Mouse (Mus musculus) limb, embryonic 10.5 days (tissue): ENCODE data around the gene Nmt1. TPM values are rescaled to one million over a fixed set of nuclear protein-coding genes. Genes with fewer than 3 reads are reported as not detected.

Source experiments
- DNase-seq: peaks from one replicate; pipeline ENCODE4 v3.0.0-alpha.2; 2017; ENCODE audit warnings: low spot score
- H3K27ac ChIP-seq: fragments of 300-500 bp; sonication (generic); 2 replicates; pipeline ENCODE4 v1.5.1; 2016; ENCODE audit warnings: mild to moderate bottlenecking
- H3K27me3 ChIP-seq: fragments of 300-500 bp; sonication (generic); 2 replicates; pipeline ENCODE4 v1.6.1; 2016; ENCODE audit warnings: low read depth, mild to moderate bottlenecking; ENCODE audit not compliant: poor library complexity, severe bottlenecking
- H3K36me3 ChIP-seq: fragments of 300-500 bp; sonication (generic); 2 replicates; pipeline ENCODE4 v1.6.1; 2016; ENCODE audit warnings: mild to moderate bottlenecking, moderate library complexity
- H3K4me1 ChIP-seq: fragments of 300-500 bp; sonication (generic); 2 replicates; pipeline ENCODE4 v1.6.1; 2016
- H3K4me3 ChIP-seq: fragments of 300-500 bp; sonication (generic); 2 replicates; pipeline ENCODE4 v1.5.1; 2016; ENCODE audit warnings: mild to moderate bottlenecking, moderate library complexity
- H3K9me3 ChIP-seq: fragments of 300-500 bp; sonication (generic); replicated peaks from 2 replicates; pipeline ENCODE4 v1.6.1; 2016; ENCODE audit warnings: mild to moderate bottlenecking
- WGBS: fragments of 180-500 bp; shearing (Covaris S2); methylation state at CpG from one replicate; pipeline ENCODE4 v1.1.7; 2016; 5-methylcytosine and 5-hydroxymethylcytosine counted together
- polyA plus RNA-seq: library from polyadenylated mRNA; unstranded; fragments of >200 nt; fragmentation: Nextera tagmentation; extraction: Ambion mirVana; gene quantifications from 2 replicates; pipeline ENCODE4 v1.2.1, GENCODE M21; 2016

Gene Nmt1
- polyA plus RNA-seq, 1 experiment from 2014 or later = 60.5 TPM

DNA sequence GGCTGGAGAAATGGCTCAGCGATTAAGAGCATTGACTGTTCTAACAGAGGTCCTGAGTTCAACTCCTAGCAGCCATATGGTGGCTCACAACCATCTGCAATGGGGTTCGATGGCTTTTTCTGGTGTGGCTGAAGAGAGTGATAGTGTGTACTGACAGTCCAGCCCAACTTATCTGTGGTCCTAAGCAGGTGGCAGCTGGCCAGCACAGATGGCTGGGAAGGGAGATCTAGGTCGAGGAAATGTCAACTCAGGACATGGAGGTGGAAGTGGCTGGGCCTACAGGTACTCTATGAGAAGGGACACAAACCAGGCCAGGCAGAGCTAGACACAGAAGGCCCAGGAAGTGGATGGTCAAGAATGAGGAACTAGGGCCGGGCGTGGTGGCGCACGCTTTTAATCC lies 48.0 kb downstream of the Nmt1 start:
- Histone ChIP-seq H3K4me1 (peaks cover 22% of the 10 kb centered on the region), H3K27me3 (peaks cover 35% of the 10 kb centered on the region), H3K36me3 (peaks cover 9% of the 10 kb centered on the region), H3K4me3 (no peak overlapping the region), H3K9me3 (no peaks in the 10 kb centered on the region), H3K27ac (no peak overlapping the region)
- WGBS = 97% methylated on average over 7 of the region's 7 CpGs
- no peak for DNase-seq

DNA sequence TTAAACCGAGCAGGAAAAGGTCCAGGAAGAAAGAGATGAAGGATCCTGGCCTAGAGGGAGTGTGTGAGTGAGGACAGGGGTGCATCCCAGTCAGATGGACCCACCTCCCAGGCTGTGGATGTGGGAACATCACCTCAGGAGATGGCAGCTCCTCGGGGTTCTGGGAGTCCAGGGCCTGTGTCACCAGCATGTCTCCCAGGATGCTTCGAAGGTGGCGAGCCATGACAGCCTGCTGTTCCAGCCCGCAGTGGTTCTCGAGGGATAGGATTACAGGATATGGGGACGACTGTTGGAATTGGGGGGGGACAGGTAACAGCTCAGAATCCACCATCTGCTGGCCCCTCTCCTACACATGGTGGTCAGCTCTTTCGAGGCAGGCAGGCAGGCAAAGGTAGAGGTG lies 48.6 kb downstream of the Nmt1 start:
- Histone ChIP-seq H3K4me3 (no peak overlapping the region), H3K4me1 (peaks cover 25% of the 10 kb centered on the region), H3K9me3 (no peaks in the 10 kb centered on the region), H3K27ac (no peak overlapping the region), H3K36me3 (0 out of 2 replicates have a peak, but pooled peaks cover 4% of the 10 kb centered on the region), H3K27me3 (peaks cover 41% of the 10 kb centered on the region)
- WGBS = 80% methylated on average over 8 of the region's 8 CpGs
- no peak for DNase-seq

DNA sequence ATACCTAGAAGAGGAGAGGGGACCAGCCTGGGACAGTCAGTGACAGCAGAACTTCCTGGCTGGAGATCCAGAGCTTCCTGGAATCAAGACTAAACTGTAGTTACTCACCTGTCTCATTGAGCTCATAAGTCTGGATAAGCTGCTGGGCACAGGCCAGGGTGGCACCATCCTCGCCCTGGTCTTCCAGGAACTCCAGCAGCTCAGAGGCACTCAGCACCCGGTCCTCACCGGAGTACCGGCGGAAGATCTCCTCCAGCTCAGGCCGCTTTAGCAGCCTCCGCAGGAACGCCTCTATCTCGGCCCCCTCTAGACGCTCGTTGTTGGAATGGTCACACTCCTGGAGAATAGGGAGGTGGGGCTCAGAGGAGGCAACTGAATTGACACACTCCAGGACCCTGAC lies 50.1 kb downstream of the Nmt1 start:
- DNase-seq = no peak
- WGBS = 87% methylated on average over 11 of the region's 11 CpGs
- H3K36me3 ChIP-seq = no peaks in the 10 kb centered on the region
- no peaks in the 10 kb centered on the region for H3K9me3 ChIP-seq
- peaks cover 56% of the 10 kb centered on the region for H3K27me3 ChIP-seq
- H3K4me3 ChIP-seq = no peak overlapping the region
- H3K27ac ChIP-seq = no peak overlapping the region
- peaks cover 25% of the 10 kb centered on the region for H3K4me1 ChIP-seq

DNA sequence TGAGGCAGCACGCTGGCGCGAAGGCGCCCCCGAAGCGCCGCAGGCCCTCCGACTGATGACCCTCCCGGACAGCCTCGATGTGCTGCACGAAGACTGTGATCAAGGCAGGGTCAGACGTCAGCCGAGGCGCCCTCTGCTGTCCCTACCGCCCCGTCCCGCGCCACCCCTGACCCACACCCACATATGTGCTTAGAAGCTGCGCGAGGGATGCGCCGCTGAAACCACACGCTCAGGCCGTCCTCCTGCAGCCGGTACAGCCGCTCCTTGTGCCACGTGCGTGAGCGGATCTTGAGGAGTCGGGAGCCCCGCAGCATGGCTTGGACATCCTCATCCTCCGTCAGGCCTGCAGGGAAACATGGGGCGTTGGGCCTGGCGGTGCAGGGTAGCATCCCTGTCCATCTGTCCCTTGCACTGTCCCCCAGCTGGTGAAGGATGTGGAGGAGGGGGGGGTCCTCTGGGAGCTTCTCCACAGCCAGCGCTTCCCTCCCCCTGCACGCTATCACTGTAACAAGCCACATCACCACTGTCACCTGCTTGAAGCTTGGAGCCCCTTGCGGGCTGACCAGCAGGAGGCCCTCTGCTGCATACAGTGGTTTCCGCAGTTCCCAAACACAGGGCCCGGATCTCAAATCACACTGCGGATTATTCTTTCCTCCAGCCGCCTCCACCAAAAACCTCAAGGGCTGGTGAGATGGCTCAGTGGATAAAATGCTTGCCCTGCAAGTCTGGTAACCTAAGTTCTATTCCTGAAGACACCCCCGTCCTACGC lies 52.5 kb downstream of the Nmt1 start:
- DNase-seq = peak; percentile 62
- peak overlapping the region; percentile 47 for H3K4me3 ChIP-seq
- peaks cover 13% of the 10 kb centered on the region for H3K4me1 ChIP-seq
- peak overlapping the region; percentile 37; the same call in 1 of the 2 replicates for H3K27ac ChIP-seq
- peaks cover 59% of the 10 kb centered on the region for H3K27me3 ChIP-seq
- 2% methylated on average over 43 of the region's 43 CpGs for WGBS
- H3K36me3 ChIP-seq = no peaks in the 10 kb centered on the region
- no peaks in the 10 kb centered on the region for H3K9me3 ChIP-seq

DNA sequence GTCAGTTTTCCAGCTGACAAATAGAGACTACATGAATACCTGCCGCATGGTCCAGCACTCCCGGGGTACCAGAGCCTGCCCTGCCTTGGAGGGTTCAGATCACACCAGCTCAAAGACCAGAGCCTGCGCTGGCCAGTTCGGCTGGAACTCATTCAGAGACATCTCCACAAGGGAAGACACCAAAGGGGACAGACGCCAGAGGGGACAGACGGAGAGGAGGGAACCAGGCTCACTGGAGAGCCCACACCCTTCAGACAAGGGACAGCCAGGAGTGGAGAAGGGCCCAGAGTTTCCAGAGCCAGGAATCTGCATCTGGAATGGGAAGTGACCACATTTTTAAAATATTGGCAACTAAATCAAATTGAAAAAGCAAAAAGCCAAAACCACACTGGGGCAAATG lies 53.6 kb downstream of the Nmt1 start:
- Histone ChIP-seq H3K4me3 (no peak overlapping the region), H3K36me3 (no peaks in the 10 kb centered on the region), H3K4me1 (peaks cover 13% of the 10 kb centered on the region), H3K27me3 (peaks cover 59% of the 10 kb centered on the region), H3K27ac (no peak overlapping the region), H3K9me3 (no peaks in the 10 kb centered on the region)
- WGBS = 55% methylated on average over 6 of the region's 6 CpGs
- DNase-seq = no peak

DNA sequence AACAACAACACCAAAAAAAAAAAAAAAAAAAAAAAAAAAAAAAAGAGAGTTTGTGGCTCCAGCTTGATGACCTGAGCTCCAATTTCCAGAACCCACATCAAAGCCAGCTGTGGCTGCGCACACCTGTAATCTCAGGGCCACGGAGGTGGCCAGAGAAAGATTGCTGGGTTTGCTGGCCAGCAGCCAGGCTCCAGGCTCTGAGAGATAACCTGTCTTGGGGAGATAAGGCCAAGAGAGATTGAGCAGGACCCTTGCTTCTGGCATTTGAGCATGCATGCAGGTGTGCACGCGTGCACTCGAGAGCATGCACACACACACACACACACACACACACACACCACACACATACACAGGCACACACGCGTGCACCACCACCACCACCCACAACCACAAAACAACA lies 65.3 kb downstream of the Nmt1 start:
- WGBS = 94% methylated on average over 7 of the region's 7 CpGs
- H3K27me3 ChIP-seq = peaks cover 34% of the 10 kb centered on the region
- no peaks in the 10 kb centered on the region for H3K9me3 ChIP-seq
- no peak for DNase-seq
- H3K4me3 ChIP-seq = no peak overlapping the region
- H3K36me3 ChIP-seq = no peaks in the 10 kb centered on the region
- H3K27ac ChIP-seq = no peak overlapping the region
- H3K4me1 ChIP-seq = peaks cover 27% of the 10 kb centered on the region

DNA sequence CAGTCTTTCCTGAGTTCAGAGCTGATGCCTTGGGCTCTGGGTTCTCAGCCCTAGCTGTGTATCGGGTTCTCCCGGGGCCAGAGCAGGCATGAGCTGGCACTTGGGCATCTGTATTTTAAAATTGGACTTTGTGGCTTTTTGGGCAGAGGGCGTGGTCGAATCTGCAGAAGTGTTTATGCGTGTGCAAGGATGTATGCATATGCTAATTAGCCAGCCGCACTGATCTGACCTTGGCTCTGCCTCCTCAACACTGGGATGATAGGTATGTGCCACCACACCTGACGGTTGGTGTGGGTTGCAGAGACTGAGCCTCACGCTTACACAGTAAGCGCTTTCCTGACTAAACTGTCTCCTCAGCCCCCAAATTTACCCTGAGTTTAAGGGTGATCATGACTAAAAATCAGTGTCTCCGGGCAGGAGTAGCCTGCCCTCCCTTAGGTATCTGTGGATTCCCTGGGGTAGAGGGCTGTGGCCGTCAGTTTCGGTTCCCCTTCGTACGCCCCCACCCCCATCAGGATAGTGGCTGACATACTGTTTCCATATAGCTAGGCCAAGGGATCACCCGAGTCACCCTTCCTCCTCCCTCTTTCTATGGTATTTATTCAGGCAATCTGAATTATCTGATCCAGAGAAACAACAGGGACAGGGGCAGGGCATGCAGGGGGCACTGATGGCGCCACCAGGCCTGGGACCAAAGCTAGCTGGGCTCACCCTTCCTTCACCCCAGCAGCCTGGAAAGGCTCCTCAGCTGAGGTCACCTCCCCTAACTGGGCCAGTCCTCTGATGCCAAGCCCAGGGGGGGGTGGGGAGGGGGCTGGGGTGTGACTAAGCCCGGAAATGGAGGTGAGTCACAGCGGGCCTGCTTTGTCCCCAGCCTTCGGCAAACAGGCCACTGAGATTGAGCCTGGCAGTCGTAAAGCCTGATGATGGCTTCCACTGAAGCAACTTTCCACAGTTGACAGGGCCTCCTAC lies 66.2 kb downstream of the Nmt1 start:
- Histone ChIP-seq H3K27me3 (peaks cover 43% of the 10 kb centered on the region), H3K9me3 (no peaks in the 10 kb centered on the region), H3K4me3 (no peak overlapping the region), H3K36me3 (no peaks in the 10 kb centered on the region), H3K27ac (no peak overlapping the region), H3K4me1 (peaks cover 33% of the 10 kb centered on the region)
- no peak for DNase-seq
- 64% methylated on average over 20 of the region's 20 CpGs for WGBS

DNA sequence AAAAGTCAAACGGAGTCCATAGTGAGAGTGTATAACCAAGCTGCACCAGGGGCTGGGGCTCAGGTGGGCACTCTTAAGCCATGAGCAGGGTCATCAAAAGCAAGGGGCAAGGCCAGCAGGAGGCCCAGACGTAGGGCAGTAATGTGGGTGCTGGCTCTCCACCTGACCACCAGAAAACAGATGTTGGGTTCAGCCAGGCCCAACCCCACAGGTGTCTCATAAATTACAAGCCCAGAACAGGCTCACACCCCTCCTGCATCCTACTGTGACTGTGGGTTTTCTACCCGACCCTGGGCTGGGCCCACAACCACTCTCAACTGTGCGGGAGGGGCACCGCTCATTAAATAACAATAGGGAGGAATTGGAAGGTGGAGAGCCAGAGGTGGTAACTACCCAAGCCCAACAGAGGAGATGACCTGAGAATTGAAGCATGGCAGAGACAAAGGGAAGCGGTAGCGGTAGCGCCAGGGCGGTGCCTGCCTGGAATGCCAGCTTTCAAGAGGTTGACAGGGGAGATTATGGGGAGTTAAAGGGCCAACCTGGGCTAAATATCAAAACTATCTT lies 67.2 kb downstream of the Nmt1 start:
- no peak overlapping the region for H3K4me3 ChIP-seq
- no peaks in the 10 kb centered on the region for H3K36me3 ChIP-seq
- no peak overlapping the region for H3K27ac ChIP-seq
- WGBS = 66% methylated on average over 9 of the region's 9 CpGs
- peaks cover 53% of the 10 kb centered on the region for H3K27me3 ChIP-seq
- H3K9me3 ChIP-seq = no peaks in the 10 kb centered on the region
- DNase-seq = no peak
- peaks cover 37% of the 10 kb centered on the region for H3K4me1 ChIP-seq

DNA sequence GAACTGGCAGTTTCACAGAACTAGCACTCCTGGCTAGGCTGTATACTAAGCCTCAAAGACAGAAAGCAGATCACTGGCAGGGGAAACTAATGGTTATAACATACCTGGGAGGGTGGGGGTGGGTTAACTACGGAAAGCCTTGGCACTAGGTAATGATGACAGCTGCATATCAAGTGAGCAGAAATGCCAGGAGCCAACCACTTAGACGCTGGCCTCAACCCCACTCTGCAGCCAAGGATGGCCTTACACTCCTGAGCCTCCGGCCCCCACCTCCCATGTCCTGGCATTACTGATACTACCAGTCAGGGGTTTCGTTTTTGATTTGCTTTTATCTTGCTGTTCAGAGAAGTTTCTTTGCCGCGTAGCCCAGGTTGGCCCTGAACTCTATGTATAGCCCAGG lies 67.8 kb downstream of the Nmt1 start:
- no peaks in the 10 kb centered on the region for H3K9me3 ChIP-seq
- H3K27me3 ChIP-seq = peaks cover 59% of the 10 kb centered on the region
- H3K27ac ChIP-seq = no peak overlapping the region
- no peak for DNase-seq
- WGBS = 90% methylated on average over 6 of the region's 6 CpGs
- peaks cover 37% of the 10 kb centered on the region for H3K4me1 ChIP-seq
- no peaks in the 10 kb centered on the region for H3K36me3 ChIP-seq
- H3K4me3 ChIP-seq = no peak overlapping the region

DNA sequence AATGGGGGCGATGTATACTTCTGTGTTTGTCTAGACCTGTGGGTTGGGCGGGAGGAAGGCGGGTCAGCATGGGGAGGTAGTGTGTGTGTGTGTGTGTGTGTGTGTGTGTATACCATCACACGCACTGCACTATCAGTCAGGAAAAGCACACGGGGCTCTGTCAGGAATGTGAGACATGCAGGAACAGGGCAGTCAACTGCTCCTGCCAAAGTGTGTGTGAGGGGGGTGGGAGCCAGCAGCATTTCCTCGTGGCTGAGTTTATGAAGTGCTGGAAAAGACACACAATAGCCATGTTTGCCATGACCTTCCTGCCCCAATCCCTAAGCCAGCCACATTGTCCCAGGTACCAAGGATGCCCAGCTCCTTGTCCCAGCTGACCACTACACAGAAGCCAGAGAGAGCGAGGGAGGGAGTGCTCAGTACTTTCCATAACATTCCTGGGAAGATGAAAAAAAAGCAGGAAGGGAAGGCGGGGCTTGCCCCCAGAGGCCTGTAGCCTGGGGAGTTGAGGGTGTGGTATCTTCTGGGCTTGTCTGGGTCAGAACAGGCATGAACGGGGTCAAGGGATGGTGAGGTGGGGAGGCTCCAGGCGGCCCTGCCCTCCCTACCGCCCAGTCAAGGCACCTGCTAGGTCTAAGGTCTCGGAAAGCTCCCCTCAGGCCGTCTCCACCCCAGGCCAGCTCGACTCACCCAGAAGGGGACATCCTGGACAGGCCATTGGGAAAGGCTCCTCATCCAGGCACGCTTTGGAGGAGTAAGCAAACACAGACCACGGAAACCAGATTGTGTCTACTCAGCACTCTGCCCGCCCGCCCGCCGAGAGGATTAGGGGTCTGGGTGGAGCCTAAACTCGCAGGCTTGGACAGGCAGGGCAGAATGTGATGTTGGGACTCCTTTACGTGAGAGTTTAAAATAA lies 69.2 kb downstream of the Nmt1 start:
- Histone ChIP-seq H3K4me1 (peaks cover 51% of the 10 kb centered on the region), H3K27me3 (peaks cover 73% of the 10 kb centered on the region), H3K36me3 (no peaks in the 10 kb centered on the region), H3K9me3 (no peaks in the 10 kb centered on the region), H3K4me3 (no peak overlapping the region), H3K27ac (peak overlapping the region; percentile 28; the same call in 1 of the 2 replicates)
- no peak for DNase-seq
- WGBS = 29% methylated on average over 22 of the region's 22 CpGs

DNA sequence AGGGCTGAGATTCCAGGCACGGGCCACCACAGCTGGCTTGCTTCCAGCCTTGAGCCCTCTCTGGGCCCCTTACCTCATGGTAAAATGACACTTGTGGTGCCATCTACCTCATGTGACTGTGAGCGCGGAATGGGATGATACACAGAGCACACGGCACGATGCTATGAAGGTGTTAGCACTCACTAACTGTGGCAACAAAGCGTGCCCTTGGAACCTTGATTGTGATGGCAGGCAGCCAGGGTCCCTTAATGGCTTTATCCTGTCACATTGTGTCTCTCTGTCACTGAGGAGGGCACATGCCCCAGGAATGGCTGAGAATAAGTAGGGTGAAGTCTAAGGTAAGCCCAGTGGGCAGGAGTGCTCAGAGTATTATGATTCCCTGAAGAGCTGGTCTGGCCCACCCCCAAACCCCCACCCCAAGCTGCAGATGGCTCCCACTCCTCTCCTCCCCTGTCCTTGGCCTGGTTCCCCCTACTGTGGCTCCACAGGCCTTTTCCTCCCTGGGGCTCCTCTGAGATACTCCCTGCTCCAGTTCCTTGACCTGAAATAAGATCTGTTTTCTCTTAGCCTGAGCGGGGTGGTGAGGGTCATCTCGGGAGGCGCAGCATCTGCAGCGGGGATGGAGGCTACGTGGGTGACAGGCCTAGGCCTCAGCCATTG lies 70.7 kb downstream of the Nmt1 start:
- Histone ChIP-seq H3K4me1 (peaks cover 64% of the 10 kb centered on the region), H3K27me3 (peaks cover 87% of the 10 kb centered on the region), H3K27ac (no peak overlapping the region), H3K9me3 (no peaks in the 10 kb centered on the region), H3K4me3 (no peak overlapping the region), H3K36me3 (no peaks in the 10 kb centered on the region)
- 69% methylated on average over 11 of the region's 11 CpGs for WGBS
- DNase-seq = no peak
